ENCODE assay signal across 9 mouse cellular contexts in the genomic region with DNA sequence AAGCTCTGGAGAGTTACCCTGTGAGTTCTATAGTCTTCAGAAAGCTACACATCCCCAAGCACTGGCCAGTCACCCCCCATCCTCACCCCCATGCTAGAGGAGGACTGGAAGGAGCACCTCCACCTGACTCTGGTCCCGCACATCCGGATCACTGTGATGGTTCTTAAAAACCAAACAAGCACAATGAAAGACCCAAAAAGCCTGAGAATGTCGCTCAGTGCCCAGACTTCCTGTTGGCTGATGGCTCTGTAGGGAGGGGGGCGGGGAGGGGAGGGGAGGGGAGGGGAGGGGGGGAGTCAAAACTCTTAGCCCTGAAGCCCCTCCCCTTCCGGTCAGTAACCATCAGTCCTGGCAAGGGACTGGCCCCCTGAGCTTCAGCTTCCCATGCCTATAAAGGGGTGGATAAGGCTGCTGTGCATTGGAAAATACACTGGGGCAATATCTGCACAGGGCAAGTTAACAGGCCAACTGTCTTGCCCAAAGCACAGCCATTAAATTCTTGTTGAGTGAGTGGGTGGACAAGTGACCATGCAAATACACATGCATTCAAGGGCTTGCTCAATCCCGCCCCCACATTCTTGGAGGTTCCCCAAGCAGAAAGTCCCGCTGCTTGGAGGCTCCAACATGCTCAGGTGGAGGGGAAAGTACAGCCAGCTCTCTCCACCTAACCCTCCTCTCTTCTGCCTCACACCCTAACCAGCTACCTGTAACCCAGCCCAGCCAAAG. TPM values are rescaled to one million over a fixed set of nuclear protein-coding genes. Genes with fewer than 3 reads are reported as not detected.
DNase-seq lines count a peak whose midpoint lies in the region; ATAC-seq lines count a peak whose summit lies in the region.
"Had no signal": no experiment of that assay in that cellular context is flagged by ENCODE, and none has a peak within 500 bp of the region (broad histone marks: within the 10 kb centered on the region; RNA-seq: fewer than 3 reads in every experiment).

No protein-coding gene starts in this region.

- no peaks in the 10 kb centered on the region for H3K9me3 ChIP-seq in liver, embryonic 12.5 days (replicated peaks)
- H3K9me3 ChIP-seq: neural tube, embryonic 12.5 days had no signal

- no peaks in the 10 kb centered on the region for H3K27me3 ChIP-seq in liver, embryonic 12.5 days (replicated peaks)
- H3K27me3 ChIP-seq: neural tube, embryonic 12.5 days had no signal

- intact Hi-C loops in heart, postnatal 25 days (cut with DNase I) = no loop called here

- H3K27ac ChIP-seq in liver, embryonic 12.5 days = peak overlapping the region; percentile 63
- H3K27ac ChIP-seq: neural tube, embryonic 12.5 days had no signal

- H3K4me3 ChIP-seq in liver, embryonic 12.5 days = no peak overlapping the region
- H3K4me3 ChIP-seq: neural tube, embryonic 12.5 days had no signal

- H3K4me2 ChIP-seq in liver, embryonic 12.5 days = peak overlapping the region; percentile 51; the same call in 1 of the 2 replicates
- H3K4me2 ChIP-seq: neural tube, embryonic 12.5 days had no signal

- peak overlapping the region; percentile 6; the same call in 1 of the 2 replicates for H3K9ac ChIP-seq in liver, embryonic 12.5 days
- H3K9ac ChIP-seq: neural tube, embryonic 12.5 days had no signal

- peaks cover 74% of the 10 kb centered on the region for H3K4me1 ChIP-seq in liver, embryonic 12.5 days

- peak; percentile 84 for DNase-seq in heart, adult 11 months
- no peak for DNase-seq in heart, postnatal 25 days (ENCODE audit: low spot score)
- peak; percentile 51 for DNase-seq in urinary bladder, postnatal 14 days (ENCODE audit: low spot score)
- no peak for DNase-seq in urinary bladder, adult 18-20 months (ENCODE audit: low spot score in 2 of 2)
- no peak for DNase-seq in testis, postnatal 14 days (ENCODE audit: low spot score)
- no peak for DNase-seq in retina, embryonic 14.5 days (ENCODE audit: low spot score)
- no peak for DNase-seq in ovary, adult 18-20 months (ENCODE audit: low spot score)

- ATAC-seq in liver, embryonic 12.5 days = no peak

- H3K36me3 ChIP-seq in liver, embryonic 12.5 days = no peaks in the 10 kb centered on the region
- H3K36me3 ChIP-seq: neural tube, embryonic 12.5 days had no signal

- WGBS in liver, embryonic 12.5 days (ENCODE audit: insufficient replicate concordance) = 44% methylated on average over 6 of the region's 7 CpGs

RNA-seq across cellular contexts. Expression of gene Smad3, which starts 59.3 kb away (rescaled TPM):
- 10 to 100 TPM; 14.0 to 14.5 TPM for total RNA-seq in heart, postnatal 25 days (2021)
- 5.8 and 7.2 TPM in 2 replicates for polyA plus RNA-seq in liver, embryonic 12.5 days (2016; fragmentation: Nextera tagmentation; extraction: Ambion mirVana)

Comparison
In these comparisons a context has a peak if more than half of its experiments do, and no peak if none do; other contexts are left out.
1. DNase-seq: peak in heart, adult 11 months (single experiment) and urinary bladder, postnatal 14 days (single experiment); none in heart, postnatal 25 days (single experiment), urinary bladder, adult 18-20 months (0 of 2), testis, postnatal 14 days (single experiment), retina, embryonic 14.5 days (single experiment) and ovary, adult 18-20 months (single experiment).